ENCODE assay signal across 23 mouse cellular contexts in genomic region chr13:108278592-108278991, GRCm38 (mm10). TPM values are rescaled to one million over a fixed set of nuclear protein-coding genes. Genes with fewer than 3 reads are reported as not detected.
DNase-seq lines count a peak whose midpoint lies in the region; ATAC-seq and TF ChIP-seq lines count a peak whose summit lies in the region.
"Had no signal": no experiment of that assay in that cellular context is flagged by ENCODE, and none has a peak within 500 bp of the region (broad histone marks: within the 10 kb centered on the region; RNA-seq: fewer than 3 reads in every experiment).

No protein-coding gene starts in this region.

- no peaks in the 10 kb centered on the region for H3K36me3 ChIP-seq in forebrain, postnatal 0 days (ENCODE audit: insufficient read depth)
- H3K36me3 ChIP-seq in forebrain, embryonic 13.5 days (ENCODE audit: poor library complexity, severe bottlenecking), result no peaks in the 10 kb centered on the region
- H3K36me3 ChIP-seq in limb, embryonic 14.5 days (ENCODE audit: control insufficient read depth, insufficient read depth, low read length), result no peaks in the 10 kb centered on the region
- H3K36me3 ChIP-seq in limb, embryonic 10.5 days, result no peaks in the 10 kb centered on the region
- H3K36me3 ChIP-seq in midbrain, postnatal 0 days (ENCODE audit: insufficient read depth, low read length), result no peaks in the 10 kb centered on the region
- no peaks in the 10 kb centered on the region for H3K36me3 ChIP-seq in midbrain, embryonic 15.5 days (replicated peaks)
- no peaks in the 10 kb centered on the region for H3K36me3 ChIP-seq in thymus, adult 2 months (ENCODE audit: control insufficient read depth, insufficient read depth, low read length)
- H3K36me3 ChIP-seq: forebrain, embryonic 10.5 days; hindbrain, embryonic 15.5 days; intestine, embryonic 15.5 days; midbrain, embryonic 10.5 days had no signal

- no peak for TF ChIP-seq CTCF in forebrain, postnatal 0 days (IDR thresholded peaks at IDR 0.05; ENCODE audit: low read depth)
- TF ChIP-seq CTCF in midbrain, postnatal 0 days (IDR thresholded peaks at IDR 0.05), result no peak
- TF ChIP-seq CTCF in thymus, adult 2 months (IDR thresholded peaks at IDR 0.05; ENCODE audit: borderline replicate concordance, control insufficient read depth, extremely low read depth, insufficient read depth, low read length, poor library complexity), result no peak

- no peak overlapping the region for H3K4me2 ChIP-seq in forebrain, postnatal 0 days (ENCODE audit: low read depth)
- H3K4me2 ChIP-seq in forebrain, embryonic 13.5 days, result no peak overlapping the region
- no peak overlapping the region for H3K4me2 ChIP-seq in limb, embryonic 14.5 days (replicated peaks; ENCODE audit: low read depth, low read length, severe bottlenecking)
- no peak overlapping the region for H3K4me2 ChIP-seq in midbrain, postnatal 0 days (ENCODE audit: low read depth, low read length, poor library complexity, severe bottlenecking)
- no peak overlapping the region for H3K4me2 ChIP-seq in midbrain, embryonic 15.5 days
- H3K4me2 ChIP-seq: heart, embryonic 11.5 days; hindbrain, embryonic 15.5 days; intestine, embryonic 15.5 days had no signal

- H3K4me3 ChIP-seq in forebrain, postnatal 0 days (ENCODE audit: low read depth, low read length), result no peak overlapping the region
- no peak overlapping the region for H3K4me3 ChIP-seq in forebrain, embryonic 13.5 days
- no peak overlapping the region for H3K4me3 ChIP-seq in limb, embryonic 14.5 days (replicated peaks; ENCODE audit: low read length)
- no peak overlapping the region for H3K4me3 ChIP-seq in limb, embryonic 10.5 days
- no peak overlapping the region for H3K4me3 ChIP-seq in midbrain, postnatal 0 days (ENCODE audit: low read depth, low read length)
- H3K4me3 ChIP-seq in midbrain, embryonic 15.5 days, result no peak overlapping the region
- H3K4me3 ChIP-seq in thymus, adult 2 months (ENCODE audit: control insufficient read depth, insufficient read depth, low read length), result no peak overlapping the region
- H3K4me3 ChIP-seq: forebrain, embryonic 10.5 days; hindbrain, embryonic 15.5 days; intestine, embryonic 15.5 days; midbrain, embryonic 10.5 days had no signal

- WGBS in forebrain, postnatal 0 days, result 59% methylated on average over 6 of the region's 6 CpGs
- WGBS in forebrain, embryonic 13.5 days, result 70% methylated on average over 6 of the region's 6 CpGs
- WGBS in limb, embryonic 14.5 days, result 44% methylated on average over 6 of the region's 6 CpGs
- WGBS in limb, embryonic 10.5 days, result 45% methylated on average over 6 of the region's 6 CpGs
- WGBS in midbrain, postnatal 0 days, result 69% methylated on average over 6 of the region's 6 CpGs
- 56% methylated on average over 6 of the region's 6 CpGs for WGBS in midbrain, embryonic 15.5 days
- 94% methylated on average over 6 of the region's 6 CpGs for WGBS in thymus, adult 2 months

- H3K9me3 ChIP-seq in forebrain, postnatal 0 days (ENCODE audit: low read length), result no peaks in the 10 kb centered on the region
- H3K9me3 ChIP-seq in forebrain, embryonic 13.5 days (replicated peaks), result no peaks in the 10 kb centered on the region
- H3K9me3 ChIP-seq in limb, embryonic 14.5 days (ENCODE audit: control insufficient read depth, low read length), result no peaks in the 10 kb centered on the region
- no peaks in the 10 kb centered on the region for H3K9me3 ChIP-seq in limb, embryonic 10.5 days (replicated peaks)
- H3K9me3 ChIP-seq in midbrain, postnatal 0 days (ENCODE audit: low read length), result no peaks in the 10 kb centered on the region
- no peaks in the 10 kb centered on the region for H3K9me3 ChIP-seq in midbrain, embryonic 15.5 days
- H3K9me3 ChIP-seq: forebrain, embryonic 10.5 days; hindbrain, embryonic 15.5 days; intestine, embryonic 15.5 days; midbrain, embryonic 10.5 days had no signal

- no peak overlapping the region for H3K9ac ChIP-seq in forebrain, postnatal 0 days
- no peak overlapping the region for H3K9ac ChIP-seq in forebrain, embryonic 13.5 days
- H3K9ac ChIP-seq in limb, embryonic 14.5 days (ENCODE audit: low read depth, low read length, severe bottlenecking), result no peak overlapping the region
- H3K9ac ChIP-seq in midbrain, postnatal 0 days (replicated peaks; ENCODE audit: low read length, poor library complexity, severe bottlenecking), result no peak overlapping the region
- H3K9ac ChIP-seq in midbrain, embryonic 15.5 days, result no peak overlapping the region
- H3K9ac ChIP-seq: hindbrain, embryonic 15.5 days; intestine, embryonic 15.5 days had no signal

- no peak overlapping the region for H3K27ac ChIP-seq in forebrain, postnatal 0 days (ENCODE audit: low read depth, low read length)
- no peak overlapping the region for H3K27ac ChIP-seq in forebrain, embryonic 13.5 days
- H3K27ac ChIP-seq in limb, embryonic 14.5 days (replicated peaks; ENCODE audit: low read depth, low read length), result no peak overlapping the region
- no peak overlapping the region for H3K27ac ChIP-seq in limb, embryonic 10.5 days
- 0 out of 2 replicates have a peak overlapping the region, but pooled peaks have one; percentile 4 for H3K27ac ChIP-seq in midbrain, postnatal 0 days (ENCODE audit: low read depth, low read length)
- no peak overlapping the region for H3K27ac ChIP-seq in midbrain, embryonic 15.5 days
- H3K27ac ChIP-seq in thymus, adult 2 months (ENCODE audit: control insufficient read depth, insufficient read depth, low read length), result no peak overlapping the region
- H3K27ac ChIP-seq: forebrain, embryonic 10.5 days; hindbrain, embryonic 15.5 days; intestine, embryonic 15.5 days; midbrain, embryonic 10.5 days; stomach, postnatal 0 days had no signal

- TF ChIP-seq POLR2A in limb, embryonic 14.5 days (IDR thresholded peaks at IDR 0.05; ENCODE audit: borderline replicate concordance, extremely low read depth, insufficient read depth, insufficient read length), result no peak
- TF ChIP-seq POLR2A in thymus, adult 2 months (IDR thresholded peaks at IDR 0.05; ENCODE audit: control insufficient read depth, extremely low read depth, insufficient read depth, low read length, poor library complexity), result no peak

- no peak for DNase-seq in forebrain, postnatal 0 days
- peak; percentile 26 for DNase-seq in limb, embryonic 14.5 days (ENCODE audit: low spot score)
- DNase-seq in limb, embryonic 10.5 days (ENCODE audit: low spot score), result no peak
- peak; percentile 24 for DNase-seq in midbrain, postnatal 0 days (ENCODE audit: low spot score)
- no peak for DNase-seq in thymus, adult 2 months
- DNase-seq: adrenal gland, postnatal 10 days; B cell, adult 2 months; cerebellum, adult 9-10 months; gastrocnemius, postnatal 10 days; heart, postnatal 14 days; kidney, adult 8-10 months; kidney, postnatal 10 days; left cerebral cortex, postnatal 4 days had no signal

- peak; percentile 79 for ATAC-seq in forebrain, postnatal 0 days
- ATAC-seq in forebrain, embryonic 13.5 days, result no peak
- no peak for ATAC-seq in limb, embryonic 14.5 days (ENCODE audit: low FRiP score, low read depth)
- no peak for ATAC-seq in midbrain, postnatal 0 days (ENCODE audit: low FRiP score)
- no peak for ATAC-seq in midbrain, embryonic 15.5 days (replicated peaks)
- ATAC-seq: activated CD4-positive, CD25-positive, alpha-beta regulatory T cell, adult 4 months; intestine, embryonic 15.5 days had no signal

- no peaks in the 10 kb centered on the region for H3K27me3 ChIP-seq in forebrain, postnatal 0 days (ENCODE audit: insufficient read depth, low read length)
- no peaks in the 10 kb centered on the region for H3K27me3 ChIP-seq in forebrain, embryonic 13.5 days
- no peaks in the 10 kb centered on the region for H3K27me3 ChIP-seq in limb, embryonic 14.5 days (ENCODE audit: control insufficient read depth, insufficient read depth, low read length)
- no peaks in the 10 kb centered on the region for H3K27me3 ChIP-seq in limb, embryonic 10.5 days (ENCODE audit: low read depth, poor library complexity, severe bottlenecking)
- H3K27me3 ChIP-seq in midbrain, postnatal 0 days (ENCODE audit: insufficient read depth, low read length), result no peaks in the 10 kb centered on the region
- H3K27me3 ChIP-seq in midbrain, embryonic 15.5 days (replicated peaks), result no peaks in the 10 kb centered on the region
- H3K27me3 ChIP-seq in thymus, adult 2 months (ENCODE audit: control insufficient read depth, insufficient read depth, low read length), result no peaks in the 10 kb centered on the region
- H3K27me3 ChIP-seq: hindbrain, embryonic 15.5 days; intestine, embryonic 15.5 days had no signal

- no peaks in the 10 kb centered on the region for H3K4me1 ChIP-seq in forebrain, postnatal 0 days (ENCODE audit: insufficient read depth)
- H3K4me1 ChIP-seq in forebrain, embryonic 13.5 days, result 0 out of 2 replicates have a peak, but pooled peaks cover 4% of the 10 kb centered on the region
- peaks cover 9% of the 10 kb centered on the region for H3K4me1 ChIP-seq in limb, embryonic 14.5 days (ENCODE audit: control insufficient read depth, insufficient read depth, low read length)
- peaks cover 21% of the 10 kb centered on the region for H3K4me1 ChIP-seq in limb, embryonic 10.5 days
- H3K4me1 ChIP-seq in midbrain, postnatal 0 days (ENCODE audit: insufficient read depth, low read length), result no peaks in the 10 kb centered on the region
- H3K4me1 ChIP-seq in midbrain, embryonic 15.5 days, result no peaks in the 10 kb centered on the region
- no peaks in the 10 kb centered on the region for H3K4me1 ChIP-seq in thymus, adult 2 months (replicated peaks; ENCODE audit: control insufficient read depth, insufficient read depth, low read length)
- H3K4me1 ChIP-seq: hindbrain, embryonic 15.5 days; intestine, embryonic 15.5 days; midbrain, embryonic 10.5 days had no signal

RNA-seq across cellular contexts. Expression of gene Depdc1b, which starts 37.5 kb away (rescaled TPM):
- 1.8 and 3.1 TPM in 2 replicates for total RNA-seq in forebrain, postnatal 0 days (2014; rRNA removed)
- 0.50 and 0.51 TPM in 2 replicates for polyA plus RNA-seq in forebrain, postnatal 0 days (2015; fragmentation: Nextera tagmentation; extraction: Ambion mirVana)
- 13.2 and 13.9 TPM in 2 replicates for polyA plus RNA-seq in forebrain, embryonic 13.5 days (2015; fragmentation: Nextera tagmentation; extraction: Ambion mirVana)
- polyA plus RNA-seq in limb, embryonic 14.5 days (2012; rRNA removed), result 6.0 and 6.4 TPM in 2 replicates
- polyA plus RNA-seq in limb, embryonic 14.5 days (2014; fragmentation: Nextera tagmentation; extraction: Ambion mirVana), result 6.1 and 7.1 TPM in 2 replicates
- 20.9 and 22.0 TPM in 2 replicates for polyA plus RNA-seq in limb, embryonic 10.5 days (2016; fragmentation: Nextera tagmentation; extraction: Ambion mirVana)
- 1.0 and 3.9 TPM in 2 replicates for total RNA-seq in midbrain, postnatal 0 days (2014; rRNA removed)
- 0.44 and 0.64 TPM in 2 replicates for polyA plus RNA-seq in midbrain, postnatal 0 days (2015; fragmentation: Nextera tagmentation; extraction: Ambion mirVana)
- polyA plus RNA-seq in midbrain, embryonic 15.5 days (2015; fragmentation: Nextera tagmentation; extraction: Ambion mirVana), result 1.8 and 2.4 TPM in 2 replicates
- polyA plus RNA-seq in thymus, adult 2 months (2012; rRNA removed), result 10.4 and 13.1 TPM in 2 replicates
- polyA plus RNA-seq: liver, adult 2 months had no signal

Comparison
In these comparisons a context has a peak if more than half of its experiments do, and no peak if none do; other contexts are left out.
1. DNase-seq: peak in limb, embryonic 14.5 days (single experiment) and midbrain, postnatal 0 days (single experiment); none in forebrain, postnatal 0 days (single experiment), limb, embryonic 10.5 days (single experiment) and thymus, adult 2 months (single experiment).